Mouse (Mus musculus) adrenal gland, postnatal 36 days (tissue): Measurements from ENCODE around the gene Epb41. TPM values are rescaled to one million over a fixed set of nuclear protein-coding genes. Genes with fewer than 3 reads are reported as not detected.
A peak's percentile ranks its signal among the peaks of the same experiment; 100 is the strongest.

ENCODE experiments used
- DNase-seq, 2 experiments: peaks; one replicate each; pipeline ENCODE4 v3.0.0; 2021; ENCODE audit warnings: mixed read lengths in 1 of 2
- total RNA-seq, 2 experiments: library from RNA; stranded (reverse); gene quantifications; 2 replicates each; pipeline ENCODE4 v1.2.3; 2021

Epb41 gene
- total RNA-seq, 2 experiments from 2014 or later = 45.8 to 63.6 TPM

- DNase-seq = no peak
These were observed 31.4 kb downstream of the Epb41 start for GRCm38 (mm10) chr4:132043726-132044125.

- no peak for DNase-seq
These were observed 33.4 kb downstream of the Epb41 start for GRCm38 (mm10) chr4:132041471-132042332.

GRCm38 (mm10) chr4:132039975-132040645 lies 35.0 kb downstream of the Epb41 start:
- DNase-seq = peak in 1 of 2 experiments; percentile 11

- no peak for DNase-seq
These were observed 35.6 kb downstream of the Epb41 start for GRCm38 (mm10) chr4:132039521-132039920.

- DNase-seq = no peak
These were observed 36.3 kb downstream of the Epb41 start for GRCm38 (mm10) chr4:132038809-132039208.

GRCm38 (mm10) chr4:132037991-132038390 lies 37.1 kb downstream of the Epb41 start:
- no peak for DNase-seq

- DNase-seq = no peak
These were observed 38.0 kb downstream of the Epb41 start for GRCm38 (mm10) chr4:132037137-132037536.

- DNase-seq = no peak
These were observed 40.9 kb downstream of the Epb41 start for GRCm38 (mm10) chr4:132034242-132034641.

GRCm38 (mm10) chr4:132033183-132033582 lies 41.9 kb downstream of the Epb41 start:
- no peak for DNase-seq

- no peak for DNase-seq
These were observed 45.0 kb downstream of the Epb41 start for GRCm38 (mm10) chr4:132029851-132030741.

- DNase-seq = no peak
These were observed 47.3 kb downstream of the Epb41 start for GRCm38 (mm10) chr4:132027806-132028205.

- no peak for DNase-seq
These were observed 48.0 kb downstream of the Epb41 start for GRCm38 (mm10) chr4:132027167-132027566.

GRCm38 (mm10) chr4:132025738-132026527 lies 49.2 kb downstream of the Epb41 start:
- DNase-seq = no peak

GRCm38 (mm10) chr4:132025264-132025663 lies 49.9 kb downstream of the Epb41 start:
- no peak for DNase-seq

- no peak for DNase-seq
These were observed 51.3 kb downstream of the Epb41 start for GRCm38 (mm10) chr4:132023816-132024215.

- no peak for DNase-seq
These were observed 52.5 kb downstream of the Epb41 start for GRCm38 (mm10) chr4:132022639-132023038.

- DNase-seq = no peak
These were observed 53.2 kb downstream of the Epb41 start for GRCm38 (mm10) chr4:132021883-132022282.

- DNase-seq = no peak
These were observed 56.6 kb downstream of the Epb41 start for GRCm38 (mm10) chr4:132018547-132018946.

- no peak for DNase-seq
These were observed 59.7 kb downstream of the Epb41 start for GRCm38 (mm10) chr4:132015374-132015773.

GRCm38 (mm10) chr4:132011619-132012018 lies 63.5 kb downstream of the Epb41 start:
- DNase-seq = no peak

GRCm38 (mm10) chr4:132010416-132010815 lies 64.7 kb downstream of the Epb41 start:
- no peak for DNase-seq

GRCm38 (mm10) chr4:132008191-132008590 lies 66.9 kb downstream of the Epb41 start:
- no peak for DNase-seq
